Mouse (Mus musculus): Measurements from ENCODE around the gene Gm42906. TPM values are rescaled to one million over a fixed set of nuclear protein-coding genes. Genes with fewer than 3 reads are reported as not detected.

Gm42906 gene
- polyA plus RNA-seq, 1 experiment from 2014 or later = 0.66 TPM

DNA sequence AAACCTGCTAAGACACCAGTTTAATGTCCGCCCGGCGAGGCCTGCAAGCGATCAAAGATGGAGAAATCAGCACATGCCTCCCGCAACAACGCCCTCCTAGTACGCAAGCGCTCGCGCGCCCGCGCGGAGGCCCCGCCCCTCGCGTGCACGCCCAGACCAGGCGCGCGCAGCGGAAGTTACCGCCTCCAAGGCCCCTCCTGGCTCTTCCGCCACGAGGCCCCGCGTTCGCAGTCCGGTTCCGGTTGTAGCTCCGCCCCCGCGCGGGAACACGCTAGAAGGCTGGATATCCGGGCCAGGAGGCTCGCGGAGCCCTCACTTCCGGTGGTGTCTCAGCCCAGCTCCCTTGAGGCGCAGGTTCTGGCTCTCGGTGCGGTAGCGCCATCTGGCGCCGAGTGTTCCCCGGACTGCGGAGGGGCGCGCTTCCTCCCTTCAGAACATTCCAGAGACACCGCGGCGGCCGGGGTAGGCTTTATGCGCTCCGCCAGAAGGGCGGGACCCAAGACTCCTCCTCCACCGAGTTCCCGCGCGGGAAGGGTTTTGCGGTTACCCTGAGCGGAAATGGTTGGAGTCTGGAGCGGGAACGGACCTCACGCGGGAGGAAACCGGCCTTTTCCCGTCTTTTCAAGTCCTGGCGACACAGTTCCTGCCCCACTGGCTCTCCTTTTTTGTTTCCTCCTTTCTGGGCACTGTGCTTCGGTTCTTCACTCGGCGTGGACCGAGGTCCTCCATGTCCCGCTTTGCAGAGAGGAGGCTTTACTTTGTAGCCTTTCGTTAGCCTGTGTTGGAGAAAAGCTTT is 59.4 kb downstream of the Gm42906 start:
- Histone ChIP-seq H3K9me3 (ENCODE audit: low read length) (no peaks in the 10 kb centered on the region), H3K36me3 (ENCODE audit: insufficient read depth, low read length) (no peaks in the 10 kb centered on the region), H3K4me1 (ENCODE audit: insufficient read depth, low read depth, low read length) (peaks cover 4% of the 10 kb centered on the region; the same call in 1 of the 2 replicates), H3K4me3 (ENCODE audit: low read depth, low read length) (peak overlapping the region; percentile 56), H3K27ac (ENCODE audit: low read length) (peak overlapping the region; percentile 97), H3K9ac (replicated peaks; ENCODE audit: low read depth) (peak overlapping the region; percentile 59), H3K4me2 (replicated peaks; ENCODE audit: low read depth, low read length) (peak overlapping the region; percentile 65), H3K27me3 (replicated peaks; ENCODE audit: insufficient read depth, low read length) (no peaks in the 10 kb centered on the region)
- 2% methylated on average over 68 of the region's 75 CpGs for WGBS
- ATAC-seq (peak; percentile 98), DNase-seq (ENCODE audit: low spot score) (peak; percentile 99)
- TF ChIP-seq EP300 (IDR thresholded peaks at IDR 0.05) = no peak; the same call in none of the 2 replicates
- peak; percentile 98 for TF ChIP-seq CTCF (IDR thresholded peaks at IDR 0.05)

DNA sequence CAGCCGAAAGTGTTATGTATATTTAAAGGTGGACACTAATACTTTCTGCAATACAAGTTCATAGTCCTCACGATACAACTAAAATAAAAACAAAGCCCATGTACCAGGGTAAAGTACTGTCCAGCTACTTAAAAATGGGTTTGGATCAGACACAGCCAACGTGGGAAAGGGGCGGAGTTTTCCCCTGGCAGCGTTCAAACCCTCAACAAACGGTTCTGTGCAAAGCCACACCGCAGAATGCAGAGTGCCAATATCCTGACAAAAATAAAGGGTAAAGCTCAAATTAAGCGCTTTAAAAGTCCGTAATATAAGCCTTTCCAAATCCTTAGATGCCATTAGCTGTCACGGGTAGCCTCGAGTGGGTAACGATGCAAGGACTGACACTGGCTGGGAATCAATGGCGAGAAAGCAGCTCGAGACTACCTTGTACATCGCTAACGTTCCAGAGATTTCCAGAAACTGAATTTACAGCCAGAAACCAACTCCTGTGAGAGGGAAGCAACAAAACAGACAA is 60.0 kb downstream of the Gm42906 start:
- ATAC-seq = no peak
- Histone ChIP-seq H3K9ac (replicated peaks; ENCODE audit: low read depth) (peak overlapping the region; percentile 51), H3K4me2 (replicated peaks; ENCODE audit: low read depth, low read length) (peak overlapping the region; percentile 63), H3K36me3 (ENCODE audit: insufficient read depth, low read length) (no peaks in the 10 kb centered on the region), H3K9me3 (ENCODE audit: low read length) (no peaks in the 10 kb centered on the region), H3K27ac (ENCODE audit: low read length) (peak overlapping the region; percentile 97), H3K4me1 (ENCODE audit: insufficient read depth, low read depth, low read length) (peaks cover 4% of the 10 kb centered on the region; the same call in 1 of the 2 replicates), H3K4me3 (ENCODE audit: low read depth, low read length) (peak overlapping the region; percentile 48), H3K27me3 (replicated peaks; ENCODE audit: insufficient read depth, low read length) (no peaks in the 10 kb centered on the region)
- peak; percentile 70 for DNase-seq (ENCODE audit: low spot score)
- TF ChIP-seq EP300 (IDR thresholded peaks at IDR 0.05) (peak; percentile 58), CTCF (IDR thresholded peaks at IDR 0.05) (no peak)
- 2% methylated on average over 16 of the region's 16 CpGs for WGBS

DNA sequence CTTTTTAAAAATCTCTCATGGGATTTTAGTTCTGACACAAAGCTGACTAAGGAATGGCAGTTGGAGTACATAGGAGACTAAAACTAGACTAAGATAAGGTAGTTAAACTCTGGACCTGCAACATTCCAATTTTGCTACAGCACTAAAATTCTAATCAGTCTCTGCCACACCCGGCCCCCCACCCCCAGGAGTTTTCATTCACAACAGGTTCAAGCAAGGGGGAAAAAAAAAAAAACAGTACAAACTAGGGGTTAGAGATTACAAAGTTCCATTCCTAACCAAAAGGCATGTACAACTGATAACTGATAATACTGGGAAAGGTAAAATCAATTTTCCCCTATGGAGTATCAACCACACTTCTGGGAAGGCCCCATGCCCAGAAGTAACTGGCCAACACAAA is 60.6 kb downstream of the Gm42906 start:
- ATAC-seq = no peak
- Histone ChIP-seq H3K27ac (ENCODE audit: low read length) (peak overlapping the region; percentile 97; the same call in 1 of the 2 replicates), H3K4me1 (ENCODE audit: insufficient read depth, low read depth, low read length) (peaks cover 4% of the 10 kb centered on the region; the same call in 1 of the 2 replicates)

GRCm38 (mm10) chr5:151363343-151364000 is 64.5 kb downstream of the Gm42906 start:
- H3K9me3 ChIP-seq (ENCODE audit: low read length) = no peaks in the 10 kb centered on the region
- no peak overlapping the region for H3K4me3 ChIP-seq (ENCODE audit: low read depth, low read length)
- H3K27ac ChIP-seq (ENCODE audit: low read length) = no peak overlapping the region
- no peak for TF ChIP-seq CTCF (IDR thresholded peaks at IDR 0.05)
- no peak for TF ChIP-seq EP300 (IDR thresholded peaks at IDR 0.05)
- no peak for ATAC-seq
- WGBS = 78% methylated on average over 3 of the region's 3 CpGs
- no peaks in the 10 kb centered on the region for H3K4me1 ChIP-seq (ENCODE audit: insufficient read depth, low read depth, low read length)
- H3K4me2 ChIP-seq (replicated peaks; ENCODE audit: low read depth, low read length) = no peak overlapping the region
- no peak for DNase-seq (ENCODE audit: low spot score)
- no peak overlapping the region for H3K9ac ChIP-seq (replicated peaks; ENCODE audit: low read depth)
- no peaks in the 10 kb centered on the region for H3K36me3 ChIP-seq (ENCODE audit: insufficient read depth, low read length)
- H3K27me3 ChIP-seq (replicated peaks; ENCODE audit: insufficient read depth, low read length) = no peaks in the 10 kb centered on the region

More for the DNA sequence above, 60.6 kb downstream of the Gm42906 start:
- peak overlapping the region; percentile 63 for H3K4me2 ChIP-seq (replicated peaks; ENCODE audit: low read depth, low read length)
- no peaks in the 10 kb centered on the region for H3K36me3 ChIP-seq (ENCODE audit: insufficient read depth, low read length)
- no peaks in the 10 kb centered on the region for H3K9me3 ChIP-seq (ENCODE audit: low read length)
- no peak overlapping the region for H3K9ac ChIP-seq (replicated peaks; ENCODE audit: low read depth)
- WGBS = 81% methylated on average over 1 of the region's 1 CpGs
- TF ChIP-seq EP300 (IDR thresholded peaks at IDR 0.05) = no peak
- no peak for TF ChIP-seq CTCF (IDR thresholded peaks at IDR 0.05)
- H3K27me3 ChIP-seq (replicated peaks; ENCODE audit: insufficient read depth, low read length) = no peaks in the 10 kb centered on the region
- DNase-seq (ENCODE audit: low spot score) = no peak
- peak overlapping the region; percentile 48 for H3K4me3 ChIP-seq (ENCODE audit: low read depth, low read length)

DNA sequence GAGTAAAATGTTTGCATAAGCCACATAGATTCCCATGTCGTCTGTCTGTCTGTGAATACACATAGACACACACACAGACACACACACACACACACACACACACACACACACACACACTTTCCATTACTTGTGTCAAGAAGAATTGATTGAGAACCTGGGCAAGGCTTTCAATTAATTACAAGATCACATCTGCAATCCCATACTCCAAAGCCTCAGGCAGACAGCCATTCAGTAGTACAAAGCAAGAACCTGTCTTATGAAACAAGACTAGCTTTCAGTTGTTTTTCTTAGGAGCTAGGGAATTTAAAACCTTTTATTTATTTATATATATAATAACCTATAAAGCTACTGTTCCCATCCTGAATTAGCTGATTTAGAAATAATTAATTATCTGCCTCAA is 78.3 kb downstream of the Gm42906 start:
- H3K4me3 ChIP-seq (ENCODE audit: low read depth, low read length) = no peak overlapping the region
- ATAC-seq (no peak), DNase-seq (ENCODE audit: low spot score) (no peak)
- H3K4me2 ChIP-seq (replicated peaks; ENCODE audit: low read depth, low read length) = no peak overlapping the region
- H3K9me3 ChIP-seq (ENCODE audit: low read length) = no peaks in the 10 kb centered on the region
- no peaks in the 10 kb centered on the region for H3K27me3 ChIP-seq (replicated peaks; ENCODE audit: insufficient read depth, low read length)
- H3K4me1 ChIP-seq (ENCODE audit: insufficient read depth, low read depth, low read length) = no peaks in the 10 kb centered on the region
- no peak overlapping the region for H3K9ac ChIP-seq (replicated peaks; ENCODE audit: low read depth)
- TF ChIP-seq CTCF (IDR thresholded peaks at IDR 0.05) (no peak), EP300 (IDR thresholded peaks at IDR 0.05) (no peak)
- no peaks in the 10 kb centered on the region for H3K36me3 ChIP-seq (ENCODE audit: insufficient read depth, low read length)
- H3K27ac ChIP-seq (ENCODE audit: low read length) = no peak overlapping the region
- WGBS = 83% methylated on average over 1 of the region's 1 CpGs

GRCm38 (mm10) chr5:151348418-151348817 is 79.5 kb downstream of the Gm42906 start:
- no peak overlapping the region for H3K27ac ChIP-seq (ENCODE audit: low read length)
- H3K4me2 ChIP-seq (replicated peaks; ENCODE audit: low read depth, low read length) = no peak overlapping the region
- TF ChIP-seq CTCF (IDR thresholded peaks at IDR 0.05) = no peak
- TF ChIP-seq EP300 (IDR thresholded peaks at IDR 0.05) = no peak
- no peaks in the 10 kb centered on the region for H3K4me1 ChIP-seq (ENCODE audit: insufficient read depth, low read depth, low read length)
- H3K4me3 ChIP-seq (ENCODE audit: low read depth, low read length) = no peak overlapping the region
- no peak for DNase-seq (ENCODE audit: low spot score)
- ATAC-seq = no peak
- no peaks in the 10 kb centered on the region for H3K36me3 ChIP-seq (ENCODE audit: insufficient read depth, low read length)
- 70% methylated on average over 3 of the region's 3 CpGs for WGBS
- no peak overlapping the region for H3K9ac ChIP-seq (replicated peaks; ENCODE audit: low read depth)
- no peaks in the 10 kb centered on the region for H3K27me3 ChIP-seq (replicated peaks; ENCODE audit: insufficient read depth, low read length)
- no peaks in the 10 kb centered on the region for H3K9me3 ChIP-seq (ENCODE audit: low read length)

Data from lung, postnatal 0 days (tissue).